Mouse (Mus musculus) kidney, postnatal 36 days (tissue): ENCODE data around the gene Cenpu.
"Not testable (repeated sequence)": the region's sequence is repeated elsewhere in the genome, so short reads cannot be mapped to it uniquely, and the experiment has no call there.

Experiments used
- DNase-seq, 2 experiments: peaks; one replicate each; pipeline ENCODE4 v3.0.0; 2021 to 2022; ENCODE audit warnings: mixed read lengths in 2 of 2

Cenpu gene

GRCm38 (mm10) chr8:46551029-46551428, 799 bp upstream of the Cenpu start:
- no peak for DNase-seq

- peak in 1 of 2 experiments; percentile 54 for DNase-seq
These were observed 575 bp downstream of the Cenpu start for GRCm38 (mm10) chr8:46552441-46552765.

- peak in 1 of 2 experiments; percentile 64 for DNase-seq
These were observed 7.6 kb downstream of the Cenpu start for GRCm38 (mm10) chr8:46559428-46559827.

- no peak for DNase-seq
These were observed 10.5 kb downstream of the Cenpu start for GRCm38 (mm10) chr8:46562333-46562732.

DNA sequence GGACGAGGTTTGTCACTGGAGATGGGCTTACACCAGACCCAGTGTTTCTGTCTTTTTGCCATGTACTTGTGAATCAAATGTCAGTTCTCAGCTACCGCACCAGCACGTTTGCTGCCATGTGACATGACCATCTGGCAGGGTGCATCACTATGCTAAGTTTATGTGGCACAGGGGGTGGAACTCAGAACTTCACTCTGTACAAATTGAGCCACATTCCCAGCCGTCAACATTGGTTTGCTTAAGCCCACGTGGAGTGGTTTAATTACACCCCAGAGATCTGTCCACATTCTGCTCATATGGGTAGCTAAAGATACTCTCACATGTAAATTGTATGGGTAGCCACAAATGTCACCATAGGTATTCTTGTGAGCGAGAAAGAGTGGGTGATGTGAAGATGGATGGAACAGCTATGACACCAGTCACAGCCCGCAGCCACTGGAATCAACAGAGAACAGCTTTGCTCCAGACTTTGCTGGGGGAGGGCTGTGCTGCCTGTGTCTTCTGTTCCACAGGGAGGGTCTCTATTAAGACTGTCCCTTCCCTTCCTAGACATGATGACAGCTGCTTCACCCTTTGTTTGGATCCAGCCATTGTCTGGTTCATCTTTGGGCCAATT, 15.2 kb downstream of the Cenpu start:
- no peak for DNase-seq

DNA sequence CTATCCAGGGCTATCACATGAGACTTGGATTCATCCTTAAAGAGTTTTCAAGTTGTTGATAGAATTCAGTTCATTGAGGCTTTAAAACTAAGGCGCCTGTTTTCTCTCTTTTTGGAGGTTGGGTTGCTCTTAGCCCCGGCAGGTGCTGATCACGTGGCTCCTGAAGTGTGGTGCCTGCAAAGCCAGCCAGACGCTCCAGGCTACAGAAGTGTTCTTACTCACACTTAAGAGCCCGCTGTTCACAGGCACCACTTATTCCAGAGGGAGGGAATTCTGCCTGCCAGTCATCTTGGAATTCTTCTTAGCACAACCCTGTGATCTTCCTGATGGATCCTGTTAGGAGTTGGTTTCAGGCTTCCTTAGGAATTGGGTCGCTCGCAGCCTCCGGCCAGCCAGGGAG, 16.1 kb downstream of the Cenpu start:
- no peak for DNase-seq

- DNase-seq = peak in 1 of 2 experiments; percentile 16
These were observed 17.1 kb downstream of the Cenpu start for GRCm38 (mm10) chr8:46568942-46569341.

GRCm38 (mm10) chr8:46569659-46570441, 18.0 kb downstream of the Cenpu start:
- no peak for DNase-seq

DNA sequence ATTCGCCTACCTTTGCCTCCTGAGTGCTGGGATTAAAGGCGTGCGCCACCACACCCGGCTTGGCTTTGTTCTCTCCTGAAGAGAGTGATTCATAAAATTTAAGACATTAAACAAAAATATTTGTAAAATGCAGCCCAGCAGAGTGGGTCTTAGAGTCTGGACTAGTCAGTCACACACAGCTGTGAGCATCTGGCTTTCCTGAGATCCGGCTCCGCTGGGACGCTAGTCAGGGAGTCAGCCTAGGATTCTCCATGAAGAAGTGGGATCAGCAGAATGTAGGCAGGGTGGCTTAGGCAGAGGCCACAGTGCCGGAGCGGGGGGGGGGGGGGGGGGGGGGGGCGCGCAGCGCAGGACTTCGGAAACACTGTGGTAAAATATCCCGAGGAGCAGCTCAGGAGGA, 18.8 kb downstream of the Cenpu start:
- DNase-seq = no peak

GRCm38 (mm10) chr8:46573446-46573845, 21.6 kb downstream of the Cenpu start:
- no peak for DNase-seq

DNA sequence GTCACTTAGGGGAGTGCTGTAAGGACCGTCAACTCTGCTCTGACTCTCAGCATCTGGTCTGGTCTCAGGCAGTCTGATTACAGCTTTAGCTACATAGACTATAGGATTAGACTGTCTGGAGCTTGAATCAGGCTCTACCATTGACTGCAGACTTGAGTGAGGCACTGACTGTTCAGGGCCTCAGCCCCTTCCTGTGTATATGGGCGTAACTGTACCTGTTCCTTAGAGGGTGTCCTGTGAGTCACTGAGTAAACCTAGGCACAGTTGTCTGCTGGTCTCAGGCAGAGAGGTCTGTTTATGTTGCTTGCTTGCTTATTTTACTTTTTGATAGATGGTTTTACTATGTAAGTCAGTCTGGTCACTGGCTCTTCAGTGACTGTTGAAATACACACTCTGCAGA, 22.1 kb downstream of the Cenpu start:
- DNase-seq = no peak

GRCm38 (mm10) chr8:46578794-46579193, 27.0 kb downstream of the Cenpu start:
- no peak for DNase-seq

GRCm38 (mm10) chr8:46584328-46584727, 32.5 kb downstream of the Cenpu start:
- not testable (repeated sequence) for DNase-seq

GRCm38 (mm10) chr8:46585576-46585975, 33.7 kb downstream of the Cenpu start:
- DNase-seq = no peak

DNA sequence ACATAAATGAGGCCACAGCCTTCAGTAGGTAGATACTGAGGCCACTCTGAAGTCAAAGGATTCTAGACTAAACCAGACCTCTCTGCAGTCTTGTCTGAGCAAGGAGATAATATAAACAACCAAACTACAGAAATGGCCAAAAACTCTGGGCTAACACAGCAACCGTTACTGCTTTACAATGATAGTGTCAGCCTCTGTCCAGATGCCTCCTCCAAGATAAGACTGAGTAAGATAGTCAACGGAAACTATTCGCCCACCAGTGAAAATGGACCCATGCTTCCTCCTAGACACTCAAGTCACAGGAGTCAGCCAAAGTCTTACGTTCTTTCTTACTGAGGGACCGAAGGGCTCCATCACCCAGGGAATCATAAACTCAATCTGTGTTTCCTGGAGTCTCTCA, 36.1 kb downstream of the Cenpu start:
- DNase-seq = no peak

GRCm38 (mm10) chr8:46588663-46589062, 36.8 kb downstream of the Cenpu start:
- no peak for DNase-seq

GRCm38 (mm10) chr8:46593067-46593466, 41.2 kb downstream of the Cenpu start:
- DNase-seq = no peak

DNA sequence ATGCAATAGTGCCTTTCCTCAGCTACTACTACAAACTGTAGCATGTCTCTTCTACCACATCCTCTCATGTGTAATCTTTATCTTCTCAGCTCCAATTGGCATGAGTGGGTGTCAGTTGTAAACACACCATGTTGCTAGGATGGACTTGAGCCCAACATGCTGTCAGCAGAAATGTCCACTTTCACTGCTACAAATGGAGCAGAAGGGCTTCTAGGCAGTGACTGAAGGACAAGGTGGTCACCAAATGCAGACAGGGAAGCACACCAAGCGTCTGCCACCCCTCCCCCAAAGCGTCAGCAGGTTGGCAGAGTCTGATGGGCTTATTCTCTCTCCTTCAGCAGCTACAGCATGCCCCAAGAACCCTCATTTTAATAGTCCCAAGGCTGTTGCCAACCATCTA, 41.9 kb downstream of the Cenpu start:
- DNase-seq = no peak

DNA sequence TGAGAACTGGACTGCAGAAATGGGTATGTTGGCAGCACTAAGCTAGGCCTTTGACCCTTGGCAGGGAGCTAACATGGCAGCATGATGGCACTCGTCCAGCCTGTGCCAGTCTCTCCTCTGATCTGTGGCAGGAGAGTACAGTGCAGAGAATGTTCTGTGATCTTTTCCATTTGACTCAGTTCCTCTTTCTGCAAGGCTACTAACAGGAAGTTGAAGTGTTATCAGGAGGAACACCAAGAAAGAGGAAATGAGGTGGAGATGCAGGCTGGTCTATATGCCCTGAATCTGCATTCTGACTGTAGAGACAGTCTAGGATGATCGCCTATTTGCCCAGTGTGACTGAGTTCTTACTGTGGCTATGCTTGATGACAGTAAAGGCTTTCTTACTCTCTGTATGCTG, 43.8 kb downstream of the Cenpu start:
- peak; percentile 71 to 86 for DNase-seq

DNA sequence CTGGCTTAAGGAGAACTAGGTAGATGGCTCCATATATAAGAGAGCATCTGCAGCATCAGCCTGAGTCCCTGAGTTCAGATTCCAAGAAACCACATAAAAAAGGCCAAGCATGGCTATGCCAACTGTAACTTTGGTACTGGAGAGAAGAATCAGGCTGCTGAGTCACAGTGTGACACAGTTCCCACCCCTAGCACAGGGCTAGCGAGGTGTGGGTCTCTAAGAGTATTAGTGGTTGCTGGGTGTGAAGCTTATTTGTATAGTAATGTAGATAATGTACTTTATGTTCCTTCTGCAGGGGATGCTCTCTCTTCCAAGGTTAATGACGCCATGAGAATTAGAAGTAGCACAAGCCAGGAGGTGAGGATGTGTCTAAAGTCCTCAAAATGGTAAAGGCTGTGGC, 44.7 kb downstream of the Cenpu start:
- no peak for DNase-seq

GRCm38 (mm10) chr8:46597411-46597810, 45.6 kb downstream of the Cenpu start:
- no peak for DNase-seq

DNA sequence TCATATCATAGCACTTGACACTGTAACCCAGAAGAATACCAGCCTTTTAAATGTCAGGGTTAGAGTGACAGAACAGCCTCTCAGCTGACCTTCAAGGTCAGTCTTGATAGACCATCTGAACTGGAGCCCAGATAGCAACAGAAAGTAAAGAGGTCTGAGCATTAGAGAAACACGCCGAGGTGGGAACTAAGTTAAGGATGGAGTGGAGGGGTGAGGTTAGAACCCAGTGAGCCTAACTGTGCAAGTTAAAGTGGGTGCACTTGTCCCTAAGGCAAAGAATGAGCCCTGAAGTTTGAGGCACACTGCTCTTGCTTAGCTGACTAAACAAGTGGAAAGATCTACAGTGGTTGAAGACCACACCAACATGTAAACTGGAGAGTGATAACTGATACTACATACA, 46.3 kb downstream of the Cenpu start:
- no peak for DNase-seq

DNA sequence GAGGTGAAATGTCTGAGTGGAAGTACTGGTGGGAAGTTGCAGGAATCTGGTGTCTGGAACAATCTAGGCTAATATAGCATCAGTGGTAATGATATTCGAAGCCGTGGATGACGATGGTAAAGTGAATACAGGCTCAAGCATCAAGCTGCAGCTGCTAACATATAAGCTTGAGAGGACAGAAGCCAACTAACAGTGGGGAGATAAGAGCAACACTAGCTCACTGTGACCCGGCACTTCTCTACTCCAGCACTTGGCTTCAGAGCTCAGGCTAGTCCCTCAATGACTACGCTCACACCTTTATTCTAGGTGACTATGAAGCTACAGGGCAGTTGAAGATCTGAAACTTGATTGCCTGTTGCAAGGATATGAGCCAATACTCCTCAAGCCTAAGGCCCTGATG, 46.9 kb downstream of the Cenpu start:
- DNase-seq = no peak

DNA sequence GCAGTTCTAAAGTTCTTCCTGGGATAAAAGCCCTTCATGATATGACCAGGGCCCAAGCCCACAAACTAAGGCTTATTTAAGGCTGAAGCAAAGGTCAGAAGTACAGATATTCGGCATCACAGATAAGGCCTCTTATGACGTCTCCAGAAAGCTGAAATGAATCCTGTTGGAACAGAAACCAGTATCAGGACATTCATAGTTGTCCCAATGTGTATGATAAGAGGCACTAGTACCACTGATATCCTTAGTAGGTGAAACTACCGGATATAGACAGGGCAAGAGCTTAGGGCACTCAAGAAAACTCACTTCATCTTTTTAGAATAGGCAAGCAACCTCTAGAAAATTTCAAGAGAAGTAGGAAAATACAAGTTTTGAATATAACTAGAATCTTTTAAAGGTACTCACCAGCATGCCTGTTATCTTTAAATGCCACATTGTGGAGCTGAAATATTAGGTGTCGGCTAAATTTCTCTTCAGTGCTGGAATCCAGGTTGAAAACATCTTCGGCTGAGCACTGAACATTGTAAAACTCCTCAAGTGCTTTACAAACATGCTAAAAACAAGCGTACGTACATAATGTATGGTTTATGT, 47.6 kb downstream of the Cenpu start:
- DNase-seq = no peak
